Mouse (Mus musculus) bone marrow, adult 2 months (tissue): ENCODE data around the gene Mob3a.

Experiments used
- CTCF ChIP-seq: fragments of 200-500 bp; IDR thresholded peaks from 2 replicates; pipeline ENCODE4 v1.5.1; 2011; ENCODE audit warnings: low read length, control low read depth; ENCODE audit not compliant: control insufficient read depth, insufficient read depth
- POLR2A ChIP-seq: fragments of 200-500 bp; IDR thresholded peaks from 2 replicates; pipeline ENCODE4 v1.6.1; 2011; ENCODE audit warnings: low read depth, mild to moderate bottlenecking, control low read depth, low read length, borderline replicate concordance; ENCODE audit not compliant: control insufficient read depth

GRCm38 (mm10) chr10:80732611-80733101, 30.9 kb upstream of the Mob3a start:
- TF ChIP-seq CTCF, result no peak
- no peak for TF ChIP-seq POLR2A
